Mouse (Mus musculus): ENCODE measurements around the gene Tob1. TPM values are rescaled to one million over a fixed set of nuclear protein-coding genes. Genes with fewer than 3 reads are reported as not detected.
A peak's percentile ranks its signal among the peaks of the same experiment; 100 is the strongest.

Gene Tob1
- polyA plus RNA-seq, 1 experiment from 2014 or later, result 41.2 TPM

DNA sequence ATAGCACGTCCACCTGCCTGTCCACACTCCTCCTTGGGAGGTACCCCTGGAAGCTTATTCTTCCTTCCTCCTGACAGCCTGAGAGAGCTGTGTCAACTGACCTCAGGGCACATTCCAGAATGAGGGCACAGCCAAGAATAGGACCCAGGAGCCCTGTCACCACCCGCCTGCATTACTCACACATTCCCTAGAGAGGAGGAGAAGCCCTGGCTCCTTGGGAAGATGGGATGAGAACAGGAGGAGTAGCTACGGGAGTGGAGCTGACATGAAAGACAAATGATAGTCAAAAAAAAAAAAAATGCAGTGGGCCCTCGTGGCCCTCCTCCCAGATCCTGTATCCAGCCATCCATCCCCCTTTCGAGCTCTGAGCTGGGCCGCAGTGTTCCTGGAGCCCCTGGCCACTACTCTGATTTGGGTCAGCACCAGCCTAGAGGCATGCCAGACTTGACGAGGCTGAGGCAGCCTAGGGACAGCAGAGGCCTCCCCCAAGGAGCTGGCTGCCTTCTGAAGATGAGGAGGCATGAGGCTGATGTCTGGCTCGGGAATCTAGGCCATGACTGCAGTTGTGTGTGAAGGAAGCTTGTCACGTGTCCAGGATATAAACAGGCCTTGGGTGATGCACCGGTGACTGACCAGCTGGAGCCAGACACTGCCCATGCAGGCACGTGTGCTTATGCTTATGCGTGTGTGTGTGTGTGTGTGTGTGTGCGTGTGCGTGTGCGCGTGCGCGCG is 20.7 kb downstream of the Tob1 start:
- H3K27me3 ChIP-seq (ENCODE audit: control insufficient read depth, insufficient read depth, low read length), result no peaks in the 10 kb centered on the region
- H3K4me3 ChIP-seq (ENCODE audit: low read length), result no peak overlapping the region
- 55% methylated on average over 19 of the region's 19 CpGs for WGBS
- peak overlapping the region; percentile 88 for H3K27ac ChIP-seq (ENCODE audit: low read length)
- H3K4me2 ChIP-seq (ENCODE audit: low read depth, low read length), result peak overlapping the region; percentile 5; the same call in 1 of the 2 replicates
- ATAC-seq (replicated peaks; ENCODE audit: extremely low read depth, insufficient read depth, low FRiP score), result 0 out of 2 replicates have a peak, but pooled peaks have one; percentile 26
- no peaks in the 10 kb centered on the region for H3K9me3 ChIP-seq (replicated peaks; ENCODE audit: control insufficient read depth, low read length)
- H3K4me1 ChIP-seq (ENCODE audit: control insufficient read depth, insufficient read depth, low read length), result peaks cover 51% of the 10 kb centered on the region
- peak overlapping the region; percentile 44; the same call in 1 of the 2 replicates for H3K9ac ChIP-seq (ENCODE audit: low read length)
- no peaks in the 10 kb centered on the region for H3K36me3 ChIP-seq (ENCODE audit: control insufficient read depth, insufficient read depth)

DNA sequence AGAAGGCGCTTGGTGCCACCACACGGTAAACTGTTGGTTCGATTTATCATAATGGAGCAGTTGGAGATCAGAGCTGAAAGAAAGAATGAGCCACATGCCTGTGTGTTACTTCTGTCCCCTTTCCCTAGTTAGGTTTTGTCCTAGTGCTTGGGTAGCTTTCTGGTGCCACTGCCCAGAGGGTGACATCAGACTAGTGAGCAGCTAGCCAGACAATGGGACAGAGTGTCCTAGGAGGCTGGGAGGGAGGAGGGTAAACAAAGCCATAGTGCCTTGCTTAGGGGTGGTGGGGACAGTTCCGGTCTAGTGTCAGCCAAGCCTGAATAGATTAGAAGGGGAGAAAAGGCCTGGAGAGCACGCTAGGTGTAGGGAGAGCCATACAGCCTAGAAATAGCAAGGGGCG is 22.2 kb downstream of the Tob1 start:
- no peak overlapping the region for H3K4me2 ChIP-seq (ENCODE audit: low read depth, low read length)
- ATAC-seq (replicated peaks; ENCODE audit: extremely low read depth, insufficient read depth, low FRiP score), result no peak
- H3K9ac ChIP-seq (ENCODE audit: low read length), result peak overlapping the region; percentile 14; the same call in 1 of the 2 replicates
- no peak overlapping the region for H3K4me3 ChIP-seq (ENCODE audit: low read length)
- H3K27ac ChIP-seq (ENCODE audit: low read length), result peak overlapping the region; percentile 58
- H3K36me3 ChIP-seq (ENCODE audit: control insufficient read depth, insufficient read depth), result no peaks in the 10 kb centered on the region
- 69% methylated on average over 6 of the region's 6 CpGs for WGBS
- no peaks in the 10 kb centered on the region for H3K27me3 ChIP-seq (ENCODE audit: control insufficient read depth, insufficient read depth, low read length)
- no peaks in the 10 kb centered on the region for H3K9me3 ChIP-seq (replicated peaks; ENCODE audit: control insufficient read depth, low read length)
- peaks cover 48% of the 10 kb centered on the region for H3K4me1 ChIP-seq (ENCODE audit: control insufficient read depth, insufficient read depth, low read length)

DNA sequence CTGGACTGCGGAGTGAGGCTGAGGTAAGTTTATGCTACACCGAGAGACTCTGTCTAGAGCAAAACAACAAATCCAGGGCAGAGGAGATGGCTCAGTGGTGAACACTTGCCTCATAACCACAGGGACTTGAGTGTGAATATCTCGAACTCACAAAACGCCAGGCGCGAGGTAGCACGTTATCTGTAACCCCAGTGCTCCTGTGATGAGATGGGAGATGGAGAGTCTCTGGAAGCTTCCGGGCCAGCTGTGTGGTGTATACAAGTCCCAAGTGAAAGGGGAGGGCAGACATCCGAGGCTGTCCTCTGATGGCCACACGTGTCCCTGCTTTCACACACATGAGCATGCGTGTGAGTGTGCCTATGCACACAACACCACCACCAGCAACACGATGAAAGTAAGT is 23.1 kb downstream of the Tob1 start:
- WGBS, result 76% methylated on average over 12 of the region's 12 CpGs
- Histone ChIP-seq H3K4me1 (ENCODE audit: control insufficient read depth, insufficient read depth, low read length) (peaks cover 41% of the 10 kb centered on the region), H3K27ac (ENCODE audit: low read length) (no peak overlapping the region), H3K27me3 (ENCODE audit: control insufficient read depth, insufficient read depth, low read length) (no peaks in the 10 kb centered on the region), H3K4me2 (ENCODE audit: low read depth, low read length) (no peak overlapping the region), H3K4me3 (ENCODE audit: low read length) (no peak overlapping the region), H3K9me3 (replicated peaks; ENCODE audit: control insufficient read depth, low read length) (no peaks in the 10 kb centered on the region), H3K36me3 (ENCODE audit: control insufficient read depth, insufficient read depth) (no peaks in the 10 kb centered on the region), H3K9ac (ENCODE audit: low read length) (no peak overlapping the region)
- no peak for ATAC-seq (replicated peaks; ENCODE audit: extremely low read depth, insufficient read depth, low FRiP score)

DNA sequence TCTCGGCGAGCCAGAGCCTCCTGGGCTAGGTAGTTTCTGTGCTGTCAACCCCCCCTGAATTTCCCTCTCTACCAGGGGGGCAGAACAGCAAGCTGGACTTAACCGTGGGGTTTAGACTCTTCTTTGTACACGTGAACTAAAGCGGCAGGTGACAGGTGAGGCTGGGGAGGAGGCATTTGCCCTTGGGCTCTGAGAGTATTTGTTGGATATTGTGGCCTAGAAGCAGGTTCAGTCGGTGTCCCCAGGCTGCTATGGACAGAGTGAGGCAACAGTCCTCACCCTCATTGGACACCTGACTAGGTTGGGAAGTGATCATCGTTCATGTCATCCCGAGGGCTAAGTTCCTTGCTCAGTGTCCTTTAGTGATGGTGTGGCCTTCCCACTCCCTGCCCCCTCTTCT is 23.6 kb downstream of the Tob1 start:
- Histone ChIP-seq H3K9ac (ENCODE audit: low read length) (no peak overlapping the region), H3K36me3 (ENCODE audit: control insufficient read depth, insufficient read depth) (no peaks in the 10 kb centered on the region), H3K27ac (ENCODE audit: low read length) (no peak overlapping the region), H3K9me3 (replicated peaks; ENCODE audit: control insufficient read depth, low read length) (no peaks in the 10 kb centered on the region), H3K4me2 (ENCODE audit: low read depth, low read length) (no peak overlapping the region), H3K4me1 (ENCODE audit: control insufficient read depth, insufficient read depth, low read length) (peaks cover 39% of the 10 kb centered on the region), H3K27me3 (ENCODE audit: control insufficient read depth, insufficient read depth, low read length) (no peaks in the 10 kb centered on the region), H3K4me3 (ENCODE audit: low read length) (no peak overlapping the region)
- 91% methylated on average over 8 of the region's 8 CpGs for WGBS
- no peak for ATAC-seq (replicated peaks; ENCODE audit: extremely low read depth, insufficient read depth, low FRiP score)

DNA sequence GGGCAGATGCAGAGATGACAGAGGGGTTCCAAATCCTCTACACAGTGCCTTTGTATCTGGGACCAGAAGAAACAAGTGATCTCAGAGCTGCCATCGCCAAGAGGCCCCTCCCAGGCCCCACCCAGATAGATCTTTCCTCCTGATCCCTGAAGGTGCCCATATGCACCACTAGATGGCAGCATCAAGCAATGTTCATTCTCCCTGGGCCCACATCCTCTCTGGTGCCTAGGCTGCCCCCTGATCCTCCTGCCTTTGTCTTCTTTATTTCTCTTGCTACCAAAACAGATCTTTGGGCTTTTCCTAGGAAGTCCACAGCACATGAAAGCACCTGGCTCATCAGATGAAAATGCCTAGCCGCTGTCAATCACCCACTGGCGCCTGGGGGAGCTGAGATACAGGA is 24.8 kb downstream of the Tob1 start:
- H3K27me3 ChIP-seq (ENCODE audit: control insufficient read depth, insufficient read depth, low read length), result no peaks in the 10 kb centered on the region
- WGBS, result 35% methylated on average over 3 of the region's 3 CpGs
- peaks cover 27% of the 10 kb centered on the region for H3K4me1 ChIP-seq (ENCODE audit: control insufficient read depth, insufficient read depth, low read length)
- no peak overlapping the region for H3K9ac ChIP-seq (ENCODE audit: low read length)
- no peak overlapping the region for H3K4me3 ChIP-seq (ENCODE audit: low read length)
- no peaks in the 10 kb centered on the region for H3K36me3 ChIP-seq (ENCODE audit: control insufficient read depth, insufficient read depth)
- ATAC-seq (replicated peaks; ENCODE audit: extremely low read depth, insufficient read depth, low FRiP score), result peak; percentile 66
- H3K4me2 ChIP-seq (ENCODE audit: low read depth, low read length), result no peak overlapping the region
- no peak overlapping the region for H3K27ac ChIP-seq (ENCODE audit: low read length)
- no peaks in the 10 kb centered on the region for H3K9me3 ChIP-seq (replicated peaks; ENCODE audit: control insufficient read depth, low read length)

DNA sequence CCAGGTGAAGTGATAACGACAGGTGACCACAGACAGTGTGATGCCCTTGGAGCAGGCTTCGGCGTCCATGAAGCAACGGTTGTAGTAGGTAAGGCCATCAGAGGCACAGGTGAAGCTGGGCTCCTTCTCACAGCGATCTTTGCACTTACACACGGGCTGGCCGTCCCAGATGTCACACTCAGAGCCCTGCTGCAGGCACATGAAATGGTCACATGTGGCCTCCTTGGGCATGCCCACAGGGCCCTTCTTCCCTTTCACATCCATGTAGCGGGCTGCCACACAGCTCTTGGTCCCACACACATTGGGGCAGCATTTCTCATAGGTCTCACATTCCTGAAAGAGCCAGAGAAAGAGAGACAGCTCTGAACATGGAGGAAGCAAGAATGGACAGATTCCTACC is 27.5 kb downstream of the Tob1 start:
- Histone ChIP-seq H3K4me3 (ENCODE audit: low read length) (no peak overlapping the region), H3K27me3 (ENCODE audit: control insufficient read depth, insufficient read depth, low read length) (no peaks in the 10 kb centered on the region), H3K4me1 (ENCODE audit: control insufficient read depth, insufficient read depth, low read length) (peaks cover 15% of the 10 kb centered on the region; the same call in 1 of the 2 replicates), H3K36me3 (ENCODE audit: control insufficient read depth, insufficient read depth) (no peaks in the 10 kb centered on the region), H3K27ac (ENCODE audit: low read length) (no peak overlapping the region), H3K9ac (ENCODE audit: low read length) (no peak overlapping the region), H3K4me2 (ENCODE audit: low read depth, low read length) (no peak overlapping the region), H3K9me3 (replicated peaks; ENCODE audit: control insufficient read depth, low read length) (no peaks in the 10 kb centered on the region)
- WGBS, result 92% methylated on average over 8 of the region's 8 CpGs
- ATAC-seq (replicated peaks; ENCODE audit: extremely low read depth, insufficient read depth, low FRiP score), result no peak

DNA sequence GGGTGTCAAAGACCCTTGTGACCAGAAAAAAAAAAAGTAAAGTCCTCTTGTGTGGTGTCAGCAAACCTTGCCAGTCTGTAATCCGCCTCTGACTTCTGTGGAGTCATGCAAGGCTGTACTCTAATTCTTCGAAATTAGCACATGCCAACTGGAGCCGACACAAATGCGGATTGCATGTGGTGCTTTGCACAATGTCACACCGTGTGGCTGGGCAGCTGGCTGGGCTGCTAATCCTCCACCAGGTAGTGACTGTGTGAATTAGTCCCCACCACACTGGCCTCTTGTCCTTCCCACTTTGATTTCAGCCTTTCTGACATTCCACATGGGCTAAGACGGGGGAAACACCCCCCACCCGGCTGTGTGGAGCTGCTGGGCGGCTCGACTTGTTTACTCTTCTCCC is 28.5 kb downstream of the Tob1 start:
- H3K27ac ChIP-seq (ENCODE audit: low read length), result no peak overlapping the region
- WGBS, result 47% methylated on average over 9 of the region's 9 CpGs
- H3K9ac ChIP-seq (ENCODE audit: low read length), result no peak overlapping the region
- no peak overlapping the region for H3K4me3 ChIP-seq (ENCODE audit: low read length)
- H3K36me3 ChIP-seq (ENCODE audit: control insufficient read depth, insufficient read depth), result no peaks in the 10 kb centered on the region
- H3K9me3 ChIP-seq (replicated peaks; ENCODE audit: control insufficient read depth, low read length), result no peaks in the 10 kb centered on the region
- no peak for ATAC-seq (replicated peaks; ENCODE audit: extremely low read depth, insufficient read depth, low FRiP score)
- H3K4me1 ChIP-seq (ENCODE audit: control insufficient read depth, insufficient read depth, low read length), result peaks cover 13% of the 10 kb centered on the region; the same call in 1 of the 2 replicates
- H3K4me2 ChIP-seq (ENCODE audit: low read depth, low read length), result no peak overlapping the region
- no peaks in the 10 kb centered on the region for H3K27me3 ChIP-seq (ENCODE audit: control insufficient read depth, insufficient read depth, low read length)

DNA sequence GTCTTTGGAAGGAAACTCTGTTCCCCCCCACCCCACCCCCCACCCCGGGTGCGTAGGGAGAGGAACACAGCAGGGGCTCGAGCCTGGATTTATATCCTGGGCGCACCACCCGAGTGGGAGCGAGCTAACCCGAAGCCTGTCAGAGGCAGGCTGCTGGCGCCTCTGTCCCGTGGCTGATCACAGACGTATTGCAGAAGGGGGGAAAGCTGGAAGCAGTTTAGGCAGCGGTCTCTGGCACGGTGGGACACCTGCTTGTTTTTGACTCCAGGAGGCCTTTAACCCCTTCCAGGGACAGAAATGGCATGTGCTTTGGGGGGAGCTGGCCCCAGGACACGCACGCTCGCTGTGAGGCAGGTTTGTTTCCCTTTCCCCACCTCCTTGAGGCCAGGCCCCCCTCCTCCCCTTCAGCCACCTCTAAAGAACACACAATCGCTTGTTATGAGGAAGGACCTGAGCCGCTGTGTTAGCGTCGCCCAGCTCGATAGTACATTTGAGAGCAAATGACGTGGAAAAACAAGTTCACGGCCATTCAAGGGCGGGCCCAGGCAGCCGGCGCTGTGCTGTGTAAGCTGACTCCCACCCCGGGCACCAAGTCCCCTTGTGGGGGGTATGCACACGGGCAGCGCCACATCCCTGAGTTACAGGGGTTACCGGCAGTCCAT is 31.6 kb downstream of the Tob1 start:
- H3K27me3 ChIP-seq (ENCODE audit: control insufficient read depth, insufficient read depth, low read length), result no peaks in the 10 kb centered on the region
- ATAC-seq (replicated peaks; ENCODE audit: extremely low read depth, insufficient read depth, low FRiP score), result peak; percentile 46
- no peaks in the 10 kb centered on the region for H3K9me3 ChIP-seq (replicated peaks; ENCODE audit: control insufficient read depth, low read length)
- H3K4me3 ChIP-seq (ENCODE audit: low read length), result peak overlapping the region; percentile 39
- peak overlapping the region; percentile 62 for H3K4me2 ChIP-seq (ENCODE audit: low read depth, low read length)
- H3K4me1 ChIP-seq (ENCODE audit: control insufficient read depth, insufficient read depth, low read length), result peaks cover 16% of the 10 kb centered on the region; the same call in 1 of the 2 replicates
- whole genome bisulfite sequencing, result 4% methylated on average over 29 of the region's 29 CpGs
- H3K9ac ChIP-seq (ENCODE audit: low read length), result peak overlapping the region; percentile 55
- H3K27ac ChIP-seq (ENCODE audit: low read length), result peak overlapping the region; percentile 15; the same call in 1 of the 2 replicates
- H3K36me3 ChIP-seq (ENCODE audit: control insufficient read depth, insufficient read depth), result no peaks in the 10 kb centered on the region
